Mouse (Mus musculus): Measurements from ENCODE around the gene Gm20661.

DNA sequence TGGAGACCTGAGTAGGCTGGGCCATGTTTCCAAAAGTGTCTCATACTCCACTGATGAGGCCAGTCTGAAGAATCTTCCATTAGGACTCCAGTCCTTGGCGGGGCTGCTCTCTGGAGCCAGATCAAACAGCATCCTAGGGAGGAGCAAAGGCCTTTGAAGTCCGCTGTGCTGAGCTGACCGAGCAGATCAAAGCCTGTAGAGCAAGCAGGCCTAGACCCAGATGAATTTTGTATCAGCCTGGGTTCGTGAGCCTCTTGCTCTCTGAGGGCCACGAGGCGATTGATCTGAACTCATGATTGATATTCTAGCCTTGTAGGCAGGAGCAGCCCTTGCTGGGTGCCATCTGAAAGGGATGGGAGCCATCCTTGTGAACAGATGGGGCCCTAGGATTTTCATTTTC lies 23.0 kb upstream of the Gm20661 start:
- no peak for TF ChIP-seq CTCF (conservative IDR thresholded peaks at IDR 0.05; ENCODE audit: low read length)
- TF ChIP-seq NANOG (IDR thresholded peaks at IDR 0.05; ENCODE audit: borderline replicate concordance, low read length), result no peak

Data from E14TG2a.4 (cell line).